Mouse (Mus musculus) kidney, postnatal 36 days (tissue): ENCODE measurements at regions not wholly inside any gene's neighbourhood (a gene's known extent, or its start where the extent isn't known, plus 50 kb on each side); places are given as distances from the start of the nearest gene placed in this dataset.

Source experiments
- DNase-seq, 2 experiments: peaks; one replicate each; pipeline ENCODE4 v3.0.0; 2021 to 2022; ENCODE audit warnings: mixed read lengths in 2 of 2

- no peak for DNase-seq
Observed at GRCm38 (mm10) chr19:15796466-15796865, 150.7 kb downstream of the Psat1 start.

GRCm38 (mm10) chr19:15791942-15792341, 155.2 kb downstream of the Psat1 start:
- no peak for DNase-seq

GRCm38 (mm10) chr19:15791264-15791913, 155.7 kb downstream of the Psat1 start:
- DNase-seq, result no peak

GRCm38 (mm10) chr19:15790620-15791263, 156.4 kb downstream of the Psat1 start:
- no peak for DNase-seq

- DNase-seq, result no peak
Observed at GRCm38 (mm10) chr19:15789741-15790140, 157.4 kb downstream of the Psat1 start.

- no peak for DNase-seq
Observed at GRCm38 (mm10) chr19:15784644-15785043, 162.5 kb downstream of the Psat1 start.

- no peak for DNase-seq
Observed at GRCm38 (mm10) chr19:15769651-15770050, 177.5 kb downstream of the Psat1 start.

GRCm38 (mm10) chr19:15761086-15761485, 186.1 kb downstream of the Psat1 start:
- no peak for DNase-seq

- DNase-seq, result no peak
Observed at GRCm38 (mm10) chr19:15745026-15745777, 201.9 kb downstream of the Psat1 start.

GRCm38 (mm10) chr19:15736200-15736599, 210.9 kb downstream of the Psat1 start:
- DNase-seq, result no peak

GRCm38 (mm10) chr19:15726785-15727406, 220.2 kb downstream of the Psat1 start:
- DNase-seq, result no peak

- no peak for DNase-seq
Observed at GRCm38 (mm10) chr19:15692379-15693023, 254.6 kb downstream of the Psat1 start.

GRCm38 (mm10) chr19:15669996-15670395, 277.1 kb downstream of the Psat1 start:
- DNase-seq, result peak; percentile 38 to 62

- DNase-seq, result no peak
Observed at GRCm38 (mm10) chr19:15669541-15669940, 277.6 kb downstream of the Psat1 start.

- DNase-seq, result peak in 1 of 2 experiments; percentile 6
Observed at GRCm38 (mm10) chr19:15668624-15669016, 278.5 kb downstream of the Psat1 start.

GRCm38 (mm10) chr19:15667889-15668623, 279.1 kb downstream of the Psat1 start:
- peak; percentile 35 to 68 for DNase-seq

- DNase-seq, result no peak
Observed at GRCm38 (mm10) chr19:15663659-15664255, 283.4 kb downstream of the Psat1 start.

- DNase-seq, result no peak
Observed at GRCm38 (mm10) chr19:15658611-15659010, 288.5 kb downstream of the Psat1 start.

- no peak for DNase-seq
Observed at GRCm38 (mm10) chr19:15657846-15658245, 289.3 kb downstream of the Psat1 start.

- DNase-seq, result peak in 1 of 2 experiments; percentile 33
Observed at GRCm38 (mm10) chr19:15649368-15649767, 297.8 kb downstream of the Psat1 start.

GRCm38 (mm10) chr19:15647313-15647712, 299.8 kb downstream of the Psat1 start:
- no peak for DNase-seq

- DNase-seq, result peak; percentile 8 to 19
Observed at GRCm38 (mm10) chr19:15644786-15645185, 302.4 kb downstream of the Psat1 start.
